In the genomic region with DNA sequence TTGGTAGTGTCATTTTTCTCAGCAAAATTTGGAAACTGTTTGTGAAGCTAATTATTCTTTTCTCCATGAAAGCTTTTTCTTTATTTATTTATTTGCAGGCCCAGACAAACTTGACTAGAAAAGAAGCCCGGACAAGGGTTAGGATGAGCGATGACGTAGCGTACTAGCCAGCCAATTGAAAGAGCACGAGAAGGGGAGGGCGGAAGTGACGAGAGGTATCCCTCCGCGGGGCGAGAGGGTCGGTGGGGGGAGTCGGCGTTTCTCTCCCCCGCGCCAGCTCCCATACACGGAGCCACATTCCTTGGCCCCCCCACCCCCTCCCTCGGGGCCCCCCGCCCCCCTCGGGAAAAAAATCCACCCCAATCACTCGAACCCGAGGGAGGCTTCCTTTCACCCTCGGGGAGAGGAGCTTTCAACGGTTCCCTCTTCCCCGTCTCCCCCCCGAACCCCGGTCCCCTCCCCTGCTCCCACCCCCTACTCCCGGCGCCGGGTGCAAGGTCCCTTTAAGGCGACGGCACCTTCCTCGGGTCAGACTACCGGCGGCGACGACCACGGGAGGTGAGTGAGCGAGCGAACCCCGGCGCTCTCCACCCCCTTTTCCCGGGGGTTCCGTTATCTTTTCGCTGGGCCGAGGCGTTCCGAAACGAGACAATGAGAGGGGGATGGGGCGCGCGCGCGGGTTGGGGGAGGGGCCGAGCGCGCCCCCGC, we compare ENCODE assay signal across 7 mouse cellular contexts. TPM values are rescaled to one million over a fixed set of nuclear protein-coding genes. Genes with fewer than 3 reads are reported as not detected.
DNase-seq lines count a peak whose midpoint lies in the region; ATAC-seq lines count a peak whose summit lies in the region.

A gene (plus strand): TSS at position 385 of the 708 bp plus-strand sequence.

- DNase-seq in adrenal gland, postnatal 25 days, result peak; percentile 93
- DNase-seq in heart, adult 11 months, result peak; percentile 100
- peak; percentile 93 for DNase-seq in kidney, adult 18-20 months
- peak; percentile 99 for DNase-seq in limb, embryonic 11.5 days (ENCODE audit: low spot score)
- DNase-seq in midbrain, embryonic 14.5 days, result peak; percentile 98
- DNase-seq in spleen, adult 18-20 months, result peak; percentile 87 to 89

- peak; percentile 91 for ATAC-seq in embryonic facial prominence, embryonic 12.5 days (ENCODE audit: insufficient number of reproducible peaks, insufficient read depth, low FRiP score, low TSS enrichment)
- peak; percentile 92 for ATAC-seq in limb, embryonic 11.5 days (ENCODE audit: insufficient number of reproducible peaks, low FRiP score, low TSS enrichment, low read depth)
- ATAC-seq in midbrain, embryonic 14.5 days (ENCODE audit: low FRiP score, low TSS enrichment), result peak; percentile 92

- H3K4me2 ChIP-seq in embryonic facial prominence, embryonic 12.5 days (replicated peaks), result peak within 1 kb of the TSS; percentile 74
- peak within 1 kb of the TSS; percentile 76 for H3K4me2 ChIP-seq in limb, embryonic 11.5 days (ENCODE audit: low read depth, severe bottlenecking)
- H3K4me2 ChIP-seq in midbrain, embryonic 14.5 days (ENCODE audit: low read length), result peak within 1 kb of the TSS; percentile 66

- 0 out of 2 replicates have a peak, but pooled peaks cover 3% of the 10 kb centered on the region for H3K9me3 ChIP-seq in embryonic facial prominence, embryonic 12.5 days
- H3K9me3 ChIP-seq in limb, embryonic 11.5 days (ENCODE audit: control insufficient read depth, low read length), result no peaks in the 10 kb centered on the region
- no peaks in the 10 kb centered on the region for H3K9me3 ChIP-seq in midbrain, embryonic 14.5 days (ENCODE audit: control insufficient read depth, low read length)

- peak within 1 kb of the TSS; percentile 99 for H3K27ac ChIP-seq in embryonic facial prominence, embryonic 12.5 days
- H3K27ac ChIP-seq in limb, embryonic 11.5 days (replicated peaks; ENCODE audit: low read depth, low read length), result peak within 1 kb of the TSS; percentile 94
- H3K27ac ChIP-seq in midbrain, embryonic 14.5 days (replicated peaks; ENCODE audit: low read depth, low read length), result peak within 1 kb of the TSS; percentile 100

- WGBS in embryonic facial prominence, embryonic 12.5 days, result under 1% methylated on average over 30 of the region's 57 CpGs
- WGBS in limb, embryonic 11.5 days, result under 1% methylated on average over 54 of the region's 57 CpGs
- WGBS in midbrain, embryonic 14.5 days, result under 1% methylated on average over 57 of the region's 57 CpGs

- peaks cover 8% of the 10 kb centered on the region for H3K4me1 ChIP-seq in embryonic facial prominence, embryonic 12.5 days
- 0 out of 2 replicates have a peak, but pooled peaks cover 5% of the 10 kb centered on the region for H3K4me1 ChIP-seq in limb, embryonic 11.5 days (ENCODE audit: control insufficient read depth, insufficient read depth, low read length)
- H3K4me1 ChIP-seq in midbrain, embryonic 14.5 days (ENCODE audit: control insufficient read depth, insufficient read depth, low read length), result peaks cover 13% of the 10 kb centered on the region

- 0 out of 2 replicates have a peak, but pooled peaks cover 3% of the 10 kb centered on the region for H3K27me3 ChIP-seq in embryonic facial prominence, embryonic 12.5 days
- no peaks in the 10 kb centered on the region for H3K27me3 ChIP-seq in limb, embryonic 11.5 days (ENCODE audit: control insufficient read depth, insufficient read depth, low read length)
- H3K27me3 ChIP-seq in midbrain, embryonic 14.5 days (ENCODE audit: control insufficient read depth, insufficient read depth, low read length), result no peaks in the 10 kb centered on the region

- no peaks in the 10 kb centered on the region for H3K36me3 ChIP-seq in embryonic facial prominence, embryonic 12.5 days
- no peaks in the 10 kb centered on the region for H3K36me3 ChIP-seq in limb, embryonic 11.5 days (ENCODE audit: control insufficient read depth, insufficient read depth, low read length)
- H3K36me3 ChIP-seq in midbrain, embryonic 14.5 days (ENCODE audit: control insufficient read depth, insufficient read depth, low read length), result no peaks in the 10 kb centered on the region

- H3K9ac ChIP-seq in embryonic facial prominence, embryonic 12.5 days, result peak within 1 kb of the TSS; percentile 87
- H3K9ac ChIP-seq in limb, embryonic 11.5 days (ENCODE audit: low read length), result peak within 1 kb of the TSS; percentile 92
- peak within 1 kb of the TSS; percentile 97 for H3K9ac ChIP-seq in midbrain, embryonic 14.5 days (replicated peaks; ENCODE audit: low read length)

- H3K4me3 ChIP-seq in embryonic facial prominence, embryonic 12.5 days, result peak within 1 kb of the TSS; percentile 63
- peak within 1 kb of the TSS; percentile 72 for H3K4me3 ChIP-seq in limb, embryonic 11.5 days (ENCODE audit: low read depth, low read length)
- H3K4me3 ChIP-seq in midbrain, embryonic 14.5 days (replicated peaks; ENCODE audit: low read depth, low read length), result peak within 1 kb of the TSS; percentile 61

RNA-seq across cellular contexts. Expression of the gene that starts here (rescaled TPM):
- total RNA-seq in adrenal gland, postnatal 25 days (2021), result 41.9 and 46.1 TPM in 2 replicates
- polyA plus RNA-seq in embryonic facial prominence, embryonic 12.5 days (2016; fragmentation: Nextera tagmentation; extraction: Ambion mirVana), result 20.4 and 22.9 TPM in 2 replicates
- 25.6 and 26.3 TPM in 2 replicates for polyA plus RNA-seq in limb, embryonic 11.5 days (2014; fragmentation: Nextera tagmentation; extraction: Ambion mirVana)
- 24.2 and 28.7 TPM in 2 replicates for polyA plus RNA-seq in midbrain, embryonic 14.5 days (2014; fragmentation: Nextera tagmentation; extraction: Ambion mirVana)

Comparison
In these comparisons a context has a peak if more than half of its experiments do, and no peak if none do; other contexts are left out.
1. Peak in every context shown above with its lines: DNase-seq, ATAC-seq, H3K4me3 ChIP-seq and H3K27ac ChIP-seq.